Mouse (Mus musculus): ENCODE data around the gene Tmem198. TPM values are rescaled to one million over a fixed set of nuclear protein-coding genes. Genes with fewer than 3 reads are reported as not detected.

The Tmem198 gene
- polyA plus RNA-seq, 1 experiment from 2014 or later = not detected

Other genes with a start within 250 kb of the Tmem198 start
- gene A630095N17Rik, start 247.4 kb upstream of the Tmem198 start, polyA plus RNA-seq (2018) = not detected in 3 replicates
- gene Dnajb2, start 243.1 kb upstream of the Tmem198 start, polyA plus RNA-seq (2018) = 9.7 to 10.3 TPM (median 10.1 TPM) in 3 replicates
- gene Ptprn, start 215.0 kb upstream of the Tmem198 start, polyA plus RNA-seq (2018) = 0.04 to 0.26 TPM in 2 of 3 replicates, not detected in the other
- not detected in 3 replicates for gene Resp18, start 201.1 kb upstream of the Tmem198 start, polyA plus RNA-seq (2018)
- 28.9 to 35.0 TPM (median 29.8 TPM) in 3 replicates for gene Dnpep, start 161.5 kb upstream of the Tmem198 start, polyA plus RNA-seq (2018)
- gene Des, start 119.2 kb upstream of the Tmem198 start, polyA plus RNA-seq (2018) = not detected in 3 replicates
- 98.9 to 144 TPM (median 121 TPM) in 3 replicates for gene Speg, start 104.2 kb upstream of the Tmem198 start, polyA plus RNA-seq (2018)
- 36.3 to 56.6 TPM (median 40.3 TPM) in 3 replicates for gene Gmppa, start 43.6 kb upstream of the Tmem198 start, polyA plus RNA-seq (2018)
- gene Asic4, start 29.1 kb upstream of the Tmem198 start, polyA plus RNA-seq (2018) = not detected in 3 replicates
- 0.09 to 0.14 TPM (median 0.12 TPM) in 3 replicates for gene Chpf, start 225 bp upstream of the Tmem198 start, polyA plus RNA-seq (2018)
- gene Obsl1, start 26.9 kb downstream of the Tmem198 start, polyA plus RNA-seq (2018) = not detected in 3 replicates
- gene Inha, start 27.5 kb downstream of the Tmem198 start, polyA plus RNA-seq (2018) = not detected in 3 replicates
- 14.6 to 47.0 TPM (median 35.6 TPM) in 3 replicates for gene Stk11ip, start 42.0 kb downstream of the Tmem198 start, polyA plus RNA-seq (2018)
- 0.41 to 1.3 TPM (median 0.47 TPM) in 3 replicates for gene Slc4a3, start 66.7 kb downstream of the Tmem198 start, polyA plus RNA-seq (2018)